Mouse (Mus musculus): ENCODE measurements around the gene Ccdc137.
"Not testable (repeated sequence)": the region's sequence is repeated elsewhere in the genome, so short reads cannot be mapped to it uniquely, and the experiment has no call there.

Gene Ccdc137

DNA sequence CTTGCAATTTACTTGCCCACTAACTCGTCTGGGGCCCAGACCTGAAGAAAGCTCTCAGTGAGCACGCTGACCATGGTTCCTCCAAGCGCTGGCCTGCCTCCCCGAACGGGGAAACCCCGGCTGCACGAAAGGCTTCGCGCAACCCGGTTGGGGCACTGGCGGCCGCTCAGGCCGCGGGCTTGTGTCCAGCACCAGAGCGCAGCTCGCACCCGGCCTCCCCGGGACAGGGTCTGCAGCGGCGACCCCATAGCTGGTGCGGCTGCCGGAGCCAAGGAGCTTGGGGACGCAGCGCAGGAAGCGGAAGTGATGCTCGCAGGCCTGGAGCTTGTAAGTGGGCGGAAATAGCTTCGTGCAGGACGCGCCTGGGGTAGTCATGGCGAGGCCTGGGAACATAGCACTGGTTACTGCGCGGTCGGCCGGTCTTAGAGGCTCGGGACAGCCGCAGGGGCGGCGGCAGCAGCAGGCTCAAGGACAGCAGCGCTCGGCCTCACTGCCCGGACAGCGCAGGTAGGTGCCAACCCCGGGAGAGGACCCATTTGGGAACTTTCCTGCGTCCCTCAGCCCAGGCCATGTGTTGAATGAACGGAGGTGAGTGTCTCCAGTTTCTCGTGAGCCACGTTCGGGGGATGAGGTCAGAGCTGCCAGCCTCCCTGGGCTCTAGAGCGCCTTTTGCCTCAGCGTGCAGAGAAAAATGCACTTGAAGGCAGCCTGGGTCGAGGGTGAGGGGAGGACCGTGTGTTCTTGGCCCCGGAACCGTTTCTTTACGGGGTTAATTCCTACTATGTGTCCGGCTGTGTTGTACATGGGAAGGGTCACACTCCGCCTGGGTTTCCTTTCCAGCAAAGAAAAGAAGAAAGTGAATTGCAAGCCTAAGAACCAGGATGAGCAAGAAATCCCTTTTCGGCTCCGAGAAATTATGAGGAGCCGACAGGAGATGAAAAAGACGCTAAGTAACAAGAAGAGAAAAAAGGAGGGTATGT lies at the start of gene Ccdc137, which contains the start of gene Oxld1:
Gene Ccdc137 (plus strand): TSS at position 344 of the 980 bp plus-strand sequence.
Gene Oxld1 (minus strand): TSS at position 297 of the 980 bp plus-strand sequence.
- DNase-seq (ENCODE audit: low spot score in 2 of 2): peak; percentile 79

DNA sequence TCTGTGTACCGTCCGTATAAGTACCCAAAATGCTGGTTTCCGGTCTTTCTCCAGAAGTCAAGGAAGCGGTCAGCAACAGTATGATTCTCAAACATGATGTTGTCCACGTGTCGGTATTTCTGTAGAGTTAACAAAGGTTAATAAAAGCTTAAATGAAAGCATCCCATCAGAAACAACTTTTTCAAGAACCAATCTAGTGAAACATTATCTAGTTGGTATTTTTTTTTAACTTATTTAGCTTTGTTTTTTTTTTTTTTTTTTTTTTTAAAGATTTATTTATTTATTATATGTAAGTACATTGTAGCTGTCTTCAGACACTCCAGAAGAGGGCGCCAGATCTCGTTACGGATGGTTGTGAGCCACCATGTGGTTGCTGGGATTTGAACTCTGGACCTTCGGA lies 44.3 kb upstream of the Ccdc137 start:
- not testable (repeated sequence) for DNase-seq (ENCODE audit: low spot score in 2 of 2)

DNA sequence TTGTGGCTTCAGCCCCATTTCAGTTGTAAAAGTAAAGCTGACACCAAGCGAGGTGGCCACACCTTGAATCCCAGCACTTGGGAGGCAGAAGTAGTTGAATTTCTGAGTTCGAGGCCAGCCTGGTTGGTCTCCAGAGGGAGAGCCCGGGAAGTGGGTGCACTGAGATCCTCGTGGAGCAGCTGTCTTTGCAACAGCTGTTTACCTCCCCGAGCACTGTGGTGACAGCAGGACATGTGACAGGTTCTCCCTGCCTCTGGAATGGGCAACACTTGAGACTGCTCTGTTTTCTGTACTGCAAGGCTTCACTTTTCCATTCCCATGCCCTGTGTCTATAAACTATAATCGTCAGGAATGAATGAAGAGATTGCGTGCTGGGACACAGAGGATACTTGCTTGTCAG lies 40.1 kb upstream of the Ccdc137 start:
- no peak for DNase-seq (ENCODE audit: low spot score in 2 of 2)

DNA sequence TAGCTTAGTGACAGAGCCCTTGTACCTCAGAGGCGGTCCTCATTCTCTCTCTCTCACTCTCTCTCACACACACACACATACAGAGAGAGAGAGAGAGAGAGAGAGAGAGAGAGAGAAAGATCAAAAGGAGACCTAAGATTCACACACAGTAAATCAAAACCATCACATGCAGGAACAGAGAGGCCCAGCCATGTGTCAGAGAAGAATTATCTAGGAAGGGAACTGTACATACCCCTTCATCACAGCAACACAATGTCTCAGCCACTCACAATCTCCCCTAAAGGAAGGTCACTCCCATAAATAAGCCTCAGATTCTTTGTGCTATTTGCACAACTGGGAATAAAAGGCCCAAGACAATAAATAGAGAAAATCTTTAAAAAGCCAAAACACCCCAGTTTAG lies 39.3 kb upstream of the Ccdc137 start:
- DNase-seq (ENCODE audit: low spot score in 2 of 2): no peak

DNA sequence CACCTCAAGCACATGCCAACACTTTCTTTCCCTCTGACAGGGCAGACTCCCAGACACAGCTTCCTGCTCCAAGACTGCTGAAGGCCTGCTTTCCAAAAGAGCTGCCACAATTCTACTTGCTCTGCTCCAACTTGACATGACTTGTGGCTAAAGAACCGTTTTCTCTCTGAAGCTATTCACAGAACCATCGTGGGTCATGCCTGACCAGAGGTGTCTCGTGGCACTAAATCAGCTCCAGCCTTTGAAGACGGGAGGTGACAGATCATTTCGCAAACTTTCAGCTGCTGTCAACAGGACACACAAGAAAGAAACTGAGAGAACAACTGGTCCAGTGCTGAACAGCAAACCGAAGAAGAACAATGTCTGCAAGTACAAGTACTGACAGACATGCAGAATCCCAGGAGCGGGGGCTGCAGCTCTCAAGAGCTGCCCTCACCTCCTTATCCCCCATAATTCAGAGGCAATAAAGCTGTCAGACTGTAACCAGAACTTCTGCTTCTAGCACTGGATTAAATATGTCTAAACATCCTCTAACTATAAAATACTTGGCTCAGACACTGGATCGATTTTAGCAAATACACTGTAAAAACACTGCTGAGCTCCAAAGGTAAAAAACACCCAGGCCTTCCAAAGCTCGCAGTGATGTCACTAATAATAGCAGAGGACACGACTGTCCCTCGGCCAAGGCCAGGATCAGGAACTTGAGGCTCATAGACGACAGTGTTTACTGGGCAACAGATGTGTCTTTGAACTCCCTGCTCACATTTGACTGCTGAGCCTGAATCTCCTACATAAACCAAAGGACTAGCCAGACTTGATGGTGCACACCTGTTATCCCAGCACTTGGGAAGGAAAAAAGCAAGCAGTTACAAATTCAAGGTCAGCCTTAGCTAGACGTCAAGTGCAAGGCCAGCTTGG lies 35.0 kb upstream of the Ccdc137 start:
- no peak for DNase-seq (ENCODE audit: low spot score in 2 of 2)

DNA sequence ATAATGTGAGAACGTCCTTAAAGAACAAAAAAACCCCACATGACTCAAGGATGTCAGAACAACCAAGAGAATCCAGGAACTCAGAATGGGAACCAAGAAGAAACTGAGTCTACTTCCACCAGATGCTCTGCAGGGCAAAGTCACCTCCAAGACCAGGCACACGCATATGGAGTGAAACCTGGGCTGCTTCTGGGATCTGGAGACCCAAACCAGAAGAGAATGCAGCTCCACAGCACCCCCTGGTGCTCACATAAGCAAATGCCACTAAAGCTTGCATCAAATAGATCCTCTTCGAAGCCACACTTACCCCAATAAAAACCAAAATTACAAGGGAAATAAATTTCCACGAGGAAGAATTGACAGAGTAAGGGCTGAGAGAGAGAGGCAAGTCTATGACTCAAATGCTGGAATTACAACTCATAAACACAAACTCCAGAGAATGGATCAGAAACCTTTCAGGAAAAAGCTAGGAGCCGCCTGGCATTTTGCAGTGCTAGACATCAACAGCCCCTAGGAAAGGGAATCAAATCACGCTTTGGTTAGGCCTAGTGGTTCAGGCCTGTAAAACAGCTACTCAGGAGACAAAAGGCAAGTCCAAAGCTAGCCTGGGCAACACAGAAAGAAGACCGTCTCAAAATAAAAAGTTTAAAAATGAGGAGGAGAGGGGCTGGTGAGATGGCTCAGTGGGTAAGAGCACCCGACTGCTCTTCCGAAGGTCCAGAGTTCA lies 34.2 kb upstream of the Ccdc137 start:
- peak; percentile 37 to 64 for DNase-seq (ENCODE audit: low spot score in 2 of 2)

DNA sequence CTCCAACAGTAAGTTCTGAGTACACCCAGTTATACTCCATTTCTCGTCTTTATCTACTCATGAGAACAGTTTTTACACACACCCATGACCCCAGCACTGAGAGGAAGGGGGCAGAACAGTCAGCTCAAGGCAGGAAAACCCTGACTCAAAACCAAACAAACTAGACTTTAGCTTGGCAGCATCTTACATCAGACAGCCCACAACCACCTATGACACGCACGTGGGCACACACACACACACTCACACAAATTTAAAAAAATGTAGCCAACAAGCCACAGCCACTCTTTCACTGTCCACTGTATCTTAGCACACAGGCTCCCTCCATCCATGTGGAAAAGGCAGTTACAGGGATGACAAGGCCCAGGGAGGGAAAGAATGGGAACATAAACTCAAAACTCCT lies 31.2 kb upstream of the Ccdc137 start:
- DNase-seq (ENCODE audit: low spot score in 2 of 2): no peak

DNA sequence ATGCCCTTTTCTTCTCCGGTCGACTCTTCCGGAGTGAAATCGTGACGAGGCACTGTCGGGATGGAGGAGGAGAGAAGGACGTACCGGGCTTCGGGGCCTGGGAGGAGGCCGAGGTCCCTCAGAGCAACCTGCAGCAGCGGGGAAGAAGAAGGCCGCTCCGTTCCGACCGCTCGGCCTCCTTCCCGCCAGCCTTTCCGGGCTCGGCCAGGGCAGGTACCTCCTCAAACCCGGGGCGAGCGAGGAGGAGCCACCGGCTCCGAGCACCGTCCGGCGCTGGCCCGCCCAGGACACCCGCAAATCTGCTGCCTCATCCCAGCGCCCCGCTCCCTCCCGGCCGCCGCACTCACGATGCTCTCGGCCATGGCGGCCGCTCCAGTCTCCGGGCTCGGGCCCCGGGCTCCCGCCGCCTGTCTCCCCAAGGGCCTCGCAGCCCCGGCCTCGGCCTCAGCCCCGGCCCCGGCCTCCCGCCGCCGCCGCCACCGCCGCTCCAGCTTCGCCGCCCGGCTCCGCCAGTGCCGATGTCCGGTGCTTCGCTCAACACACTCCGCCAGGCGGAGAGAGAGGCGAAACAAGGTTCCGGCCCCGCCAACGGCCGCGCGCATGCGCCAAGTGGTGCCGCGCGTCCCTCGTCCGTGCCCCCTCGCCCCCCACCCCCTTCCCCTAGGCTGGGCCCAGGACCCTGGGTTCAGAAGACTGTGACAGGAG lies 20.6 kb upstream of the Ccdc137 start, which contains the start of gene Nploc4:
Gene Nploc4 (minus strand): TSS at position 557 of the 705 bp plus-strand sequence.
- DNase-seq (ENCODE audit: low spot score in 2 of 2): peak; percentile 86 to 87

DNA sequence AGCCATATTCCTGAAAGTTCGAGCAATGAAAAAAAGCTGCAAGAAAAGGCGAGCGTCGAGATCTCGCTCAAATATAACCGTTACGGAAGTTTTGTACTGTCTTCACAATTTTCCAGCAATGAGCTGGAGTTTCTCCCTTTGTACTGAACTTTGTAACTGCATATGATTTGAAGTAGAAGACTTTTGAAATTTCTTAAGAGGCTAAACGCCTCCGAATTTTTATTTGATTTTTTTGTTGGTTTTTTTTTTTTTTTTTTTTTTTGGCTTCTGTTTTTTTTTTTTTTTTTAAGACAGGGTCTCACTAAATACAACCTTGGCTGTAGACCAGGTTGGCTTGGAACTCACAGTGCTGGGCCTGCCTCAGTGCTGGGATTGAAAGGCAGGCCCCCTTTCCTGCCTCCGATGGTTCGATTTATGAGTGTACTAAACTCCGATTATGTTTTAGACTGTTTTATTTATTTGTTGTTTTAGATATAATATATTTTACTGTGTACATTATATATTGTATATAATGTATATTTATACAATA lies 20.0 kb upstream of the Ccdc137 start:
- no peak for DNase-seq (ENCODE audit: low spot score in 2 of 2)

DNA sequence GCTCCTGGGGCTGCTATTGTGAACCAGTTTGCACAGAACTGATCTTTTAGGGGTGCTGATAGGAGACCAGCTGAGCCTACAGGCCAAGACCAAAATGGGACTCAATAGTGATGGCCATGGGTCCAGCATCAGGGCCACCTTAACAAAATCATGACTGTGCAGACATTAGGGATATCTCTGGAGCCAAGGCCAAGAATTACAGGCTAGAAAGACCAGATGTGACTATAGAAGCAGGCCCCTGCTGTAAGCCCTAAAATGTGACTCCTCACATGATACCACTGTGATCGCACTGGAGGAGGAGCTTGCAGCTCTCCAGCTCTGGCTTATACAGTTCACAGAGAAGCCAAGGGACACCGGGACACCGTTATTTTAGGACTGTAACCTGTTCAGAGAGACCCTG lies 15.6 kb upstream of the Ccdc137 start, which contains the start of gene Tspan10:
Gene Tspan10 (plus strand): TSS at position 301 of the 400 bp plus-strand sequence.
- no peak for DNase-seq (ENCODE audit: low spot score in 2 of 2)

DNA sequence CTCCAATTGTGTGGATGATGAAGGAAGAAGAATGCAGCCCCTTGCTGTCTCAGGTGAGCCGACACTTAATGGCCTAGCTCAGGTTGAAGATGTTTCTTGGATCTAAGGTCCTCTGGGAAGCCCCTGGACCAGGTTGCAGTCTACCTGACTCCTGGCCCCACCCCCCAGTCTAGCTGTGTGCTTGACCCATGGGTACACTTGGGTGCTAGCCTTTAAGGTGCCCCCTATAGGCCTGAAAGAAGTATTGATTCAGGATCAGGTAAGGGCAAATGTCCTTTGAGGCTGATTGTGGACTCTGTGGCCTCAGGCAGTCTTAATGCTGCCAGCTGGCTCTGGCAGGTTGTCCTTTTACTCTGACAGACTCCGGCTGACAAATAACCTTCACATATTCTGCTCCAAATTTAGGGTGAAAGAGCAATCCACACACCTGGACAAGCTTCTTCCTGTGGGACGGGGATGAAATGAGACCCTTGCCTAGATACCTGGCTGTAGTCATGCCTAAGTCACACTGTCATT lies 15.1 kb upstream of the Ccdc137 start:
- DNase-seq (ENCODE audit: low spot score in 2 of 2): no peak

DNA sequence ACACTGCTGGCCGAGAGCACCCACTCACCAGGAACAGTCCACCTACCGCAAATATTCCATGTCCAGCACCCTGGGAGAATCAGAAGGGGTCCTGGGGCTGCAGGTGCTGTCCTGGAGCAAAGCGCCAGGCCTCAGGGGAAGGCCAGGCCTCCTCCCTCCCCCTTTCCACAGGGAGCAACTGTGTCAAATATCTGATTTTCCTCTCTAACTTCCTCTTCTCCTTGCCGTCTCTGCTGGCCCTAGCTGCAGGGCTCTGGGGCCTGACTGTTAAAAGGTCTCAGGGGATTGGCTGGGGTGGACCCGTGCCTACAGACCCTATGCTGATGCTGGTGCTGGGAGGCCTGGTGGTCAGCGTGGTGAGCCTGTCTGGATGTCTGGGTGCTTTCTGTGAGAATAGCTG lies 13.8 kb upstream of the Ccdc137 start:
- DNase-seq (ENCODE audit: low spot score in 2 of 2): no peak

DNA sequence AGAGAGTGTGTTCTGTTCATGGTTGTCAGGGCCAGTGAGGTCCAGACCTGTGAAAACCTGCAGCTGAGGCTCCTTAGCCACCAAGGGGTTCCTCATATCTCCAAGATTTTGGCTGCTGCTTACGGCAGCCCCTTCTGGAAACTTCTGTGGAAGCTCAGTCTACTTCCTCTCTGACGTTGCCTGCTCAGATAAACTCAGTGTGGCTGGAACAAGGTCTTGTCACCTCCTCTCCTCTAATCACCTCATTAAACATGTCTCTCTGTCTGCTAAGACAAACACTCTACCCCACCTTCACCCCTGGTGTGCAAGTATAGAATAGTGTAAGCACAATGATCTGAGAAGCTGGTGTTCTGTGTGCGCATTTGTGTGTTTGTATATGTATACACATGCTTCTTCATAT lies 12.4 kb upstream of the Ccdc137 start:
- no peak for DNase-seq (ENCODE audit: low spot score in 2 of 2)

DNA sequence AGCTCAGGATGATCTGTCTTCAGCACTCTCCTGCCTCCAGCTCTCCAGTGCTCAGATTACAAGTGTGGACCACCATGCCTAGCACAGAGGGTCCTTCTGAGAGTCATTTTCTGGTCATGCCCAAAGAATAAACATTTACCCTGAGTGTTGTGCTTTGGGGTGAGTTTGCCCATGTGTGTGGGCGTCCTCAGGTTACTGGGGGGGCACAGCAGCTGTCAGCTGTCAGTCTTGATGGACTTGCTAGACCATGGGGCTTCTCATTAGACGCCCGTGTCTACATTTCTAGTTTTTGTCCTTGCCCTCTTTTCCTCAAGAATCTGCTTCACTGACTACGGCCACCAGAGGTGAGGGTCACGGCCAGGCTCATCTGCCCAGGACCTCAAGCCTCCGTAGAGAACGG lies 10.7 kb upstream of the Ccdc137 start:
- no peak for DNase-seq (ENCODE audit: low spot score in 2 of 2)

DNA sequence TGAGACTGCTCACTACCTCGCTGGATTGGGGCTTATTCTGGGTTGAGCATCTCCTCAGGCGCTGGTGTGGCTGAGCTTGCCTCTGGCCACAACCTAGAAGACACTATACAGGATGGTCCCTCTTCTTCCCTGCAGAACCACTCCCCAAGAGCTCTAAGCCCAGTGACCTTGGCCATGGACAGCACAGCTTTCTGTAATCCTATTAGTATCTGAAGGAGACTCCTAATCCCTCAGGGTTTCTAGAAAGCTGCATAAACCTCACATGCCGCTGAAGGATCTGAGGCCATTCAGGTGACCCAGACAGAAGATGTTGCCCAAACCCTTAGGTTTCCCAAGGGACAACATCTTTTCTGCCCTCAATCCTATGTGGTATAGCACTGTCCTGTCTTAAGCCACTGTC lies 5.7 kb upstream of the Ccdc137 start:
- no peak for DNase-seq (ENCODE audit: low spot score in 2 of 2)

DNA sequence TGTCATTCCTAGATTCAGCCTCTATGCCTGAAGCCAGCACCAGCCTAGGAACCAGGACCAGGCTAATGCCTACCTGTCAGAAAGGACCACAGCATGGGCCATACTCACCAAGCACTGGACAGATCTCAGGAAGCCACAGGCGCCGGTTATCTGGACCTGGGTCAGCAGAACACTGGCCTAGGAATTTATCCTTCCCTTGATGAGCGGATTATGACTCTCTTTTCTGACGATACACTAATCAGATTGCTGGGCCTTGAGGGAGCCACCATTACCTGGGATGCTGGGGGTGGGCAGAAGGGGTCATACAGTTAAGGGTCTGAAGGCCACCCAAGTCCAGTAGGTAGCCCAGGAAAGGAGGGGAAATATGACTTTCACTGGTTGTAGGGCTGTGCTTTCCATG lies 4.6 kb upstream of the Ccdc137 start, which contains the start of gene Pde6g:
Gene Pde6g (minus strand): TSS at position 195 of the 400 bp plus-strand sequence.
- no peak for DNase-seq (ENCODE audit: low spot score in 2 of 2)

DNA sequence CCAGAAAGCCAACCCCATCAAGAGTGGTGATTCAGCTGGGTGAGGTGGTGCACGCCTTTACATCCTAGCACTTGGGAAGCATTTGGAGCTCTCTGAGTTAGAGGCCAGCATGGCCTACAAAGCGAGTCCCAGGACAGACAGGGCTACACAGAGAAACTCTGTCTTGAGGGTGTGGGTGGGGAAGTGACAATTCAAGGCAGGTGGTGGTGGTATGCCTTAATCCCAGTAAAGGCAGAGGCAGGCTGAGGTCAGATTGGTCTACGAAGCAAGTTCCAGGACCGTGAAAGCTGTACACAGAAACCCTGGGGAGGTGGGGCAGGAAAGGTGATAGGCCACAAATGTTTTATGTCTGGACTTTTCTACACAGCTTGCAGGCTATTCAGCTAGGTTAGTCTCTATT lies 3.0 kb upstream of the Ccdc137 start:
- no peak for DNase-seq (ENCODE audit: low spot score in 2 of 2)

DNA sequence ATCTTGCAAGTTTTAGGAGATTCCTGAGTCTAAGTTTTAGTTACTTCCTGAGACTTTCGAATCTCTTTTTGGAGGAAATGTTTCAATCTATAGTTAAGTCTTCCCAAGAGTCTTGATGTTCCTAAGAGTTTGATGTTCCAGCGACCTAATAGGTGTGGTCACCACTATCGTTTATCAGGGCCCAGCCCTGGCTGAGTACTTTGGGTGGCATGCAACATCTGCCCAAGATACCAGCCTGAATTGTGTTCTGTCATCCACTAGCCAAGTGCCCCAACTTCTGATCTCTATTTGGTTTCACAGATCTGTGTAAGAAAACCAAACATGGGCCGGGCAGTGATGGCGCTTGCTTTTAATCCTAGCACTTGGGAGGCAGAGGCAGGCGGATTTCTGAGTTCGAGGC lies 2.5 kb upstream of the Ccdc137 start:
- DNase-seq (ENCODE audit: low spot score in 2 of 2): no peak

DNA sequence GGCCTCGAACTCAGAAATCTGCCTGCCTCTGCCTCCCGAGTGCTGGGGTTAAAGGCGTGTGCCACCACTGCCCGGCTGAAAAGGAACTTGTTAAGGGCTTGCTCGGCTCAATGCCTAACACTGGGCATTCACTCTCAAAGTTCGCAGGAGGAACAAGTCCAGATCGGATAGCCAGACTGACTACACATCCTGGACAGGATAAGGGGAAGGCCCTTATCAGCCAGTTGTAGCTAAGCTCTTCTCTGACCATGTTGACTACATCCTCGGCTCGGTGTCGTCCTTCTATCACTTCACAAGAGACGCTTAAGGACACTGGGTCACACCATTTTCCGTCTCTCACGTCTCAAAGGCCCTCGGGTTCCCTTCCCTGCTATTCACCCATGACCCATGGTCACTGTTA lies 545 bp upstream of the Ccdc137 start:
- no peak for DNase-seq (ENCODE audit: low spot score in 2 of 2)

Data from frontal cortex, postnatal 36 days (tissue).